Comparison of ENCODE assay signal across 8 mouse cellular contexts in genomic region chr4:117190660-117191059, GRCm38 (mm10). TPM values are rescaled to one million over a fixed set of nuclear protein-coding genes. Genes with fewer than 3 reads are reported as not detected.
A peak's percentile ranks its signal among the peaks of the same experiment; 100 is the strongest.
DNase-seq lines count a peak whose midpoint lies in the region; ATAC-seq lines count a peak whose summit lies in the region.

No protein-coding gene starts in this region.

- H3K4me2 ChIP-seq in limb, embryonic 11.5 days (ENCODE audit: low read depth, severe bottlenecking), result no peak overlapping the region
- no peak overlapping the region for H3K4me2 ChIP-seq in intestine, embryonic 15.5 days (replicated peaks)
- no peak overlapping the region for H3K4me2 ChIP-seq in neural tube, embryonic 13.5 days

- no peak overlapping the region for H3K9ac ChIP-seq in limb, embryonic 11.5 days (ENCODE audit: low read length)
- H3K9ac ChIP-seq in intestine, embryonic 15.5 days, result no peak overlapping the region
- H3K9ac ChIP-seq in neural tube, embryonic 13.5 days, result peak overlapping the region; percentile 47; the same call in 1 of the 2 replicates

- WGBS in limb, embryonic 11.5 days, result 75% methylated on average over 7 of the region's 7 CpGs
- WGBS in limb, embryonic 10.5 days, result 75% methylated on average over 7 of the region's 7 CpGs
- 63% methylated on average over 7 of the region's 7 CpGs for WGBS in intestine, embryonic 15.5 days
- WGBS in neural tube, embryonic 13.5 days, result 68% methylated on average over 7 of the region's 7 CpGs

- no peaks in the 10 kb centered on the region for H3K36me3 ChIP-seq in limb, embryonic 11.5 days (ENCODE audit: control insufficient read depth, insufficient read depth, low read length)
- no peaks in the 10 kb centered on the region for H3K36me3 ChIP-seq in limb, embryonic 10.5 days
- no peaks in the 10 kb centered on the region for H3K36me3 ChIP-seq in intestine, embryonic 15.5 days
- no peaks in the 10 kb centered on the region for H3K36me3 ChIP-seq in neural tube, embryonic 13.5 days

- H3K27ac ChIP-seq in limb, embryonic 11.5 days (replicated peaks; ENCODE audit: low read depth, low read length), result 0 out of 2 replicates have a peak overlapping the region, but pooled peaks have one; percentile 26
- H3K27ac ChIP-seq in limb, embryonic 10.5 days, result no peak overlapping the region; the same call in 1 of the 2 replicates
- peak overlapping the region; percentile 61 for H3K27ac ChIP-seq in intestine, embryonic 15.5 days
- H3K27ac ChIP-seq in neural tube, embryonic 13.5 days (replicated peaks), result peak overlapping the region; percentile 77

- no peaks in the 10 kb centered on the region for H3K4me1 ChIP-seq in limb, embryonic 11.5 days (ENCODE audit: control insufficient read depth, insufficient read depth, low read length)
- H3K4me1 ChIP-seq in limb, embryonic 10.5 days, result peaks cover 4% of the 10 kb centered on the region; the same call in 1 of the 2 replicates
- H3K4me1 ChIP-seq in intestine, embryonic 15.5 days (replicated peaks), result no peaks in the 10 kb centered on the region; the same call in 1 of the 2 replicates
- H3K4me1 ChIP-seq in neural tube, embryonic 13.5 days (replicated peaks), result peaks cover 5% of the 10 kb centered on the region

- H3K4me3 ChIP-seq in limb, embryonic 11.5 days (ENCODE audit: low read depth, low read length), result no peak overlapping the region
- H3K4me3 ChIP-seq in limb, embryonic 10.5 days, result no peak overlapping the region
- H3K4me3 ChIP-seq in intestine, embryonic 15.5 days (replicated peaks), result no peak overlapping the region
- no peak overlapping the region for H3K4me3 ChIP-seq in neural tube, embryonic 13.5 days

- H3K9me3 ChIP-seq in limb, embryonic 11.5 days (ENCODE audit: control insufficient read depth, low read length), result no peaks in the 10 kb centered on the region
- no peaks in the 10 kb centered on the region for H3K9me3 ChIP-seq in limb, embryonic 10.5 days (replicated peaks)
- H3K9me3 ChIP-seq in intestine, embryonic 15.5 days, result no peaks in the 10 kb centered on the region
- no peaks in the 10 kb centered on the region for H3K9me3 ChIP-seq in neural tube, embryonic 13.5 days

- peak; percentile 10 for DNase-seq in embryo, embryonic 10.5 days (ENCODE audit: low spot score)
- no peak for DNase-seq in embryo, embryonic 10 days (ENCODE audit: low spot score)
- no peak for DNase-seq in limb, embryonic 11.5 days (ENCODE audit: low spot score)
- no peak for DNase-seq in limb, embryonic 10.5 days (ENCODE audit: low spot score)
- no peak for DNase-seq in frontal cortex, postnatal 10 days (ENCODE audit: low spot score in 2 of 2)
- no peak for DNase-seq in urinary bladder, postnatal 25 days (ENCODE audit: low spot score)

- no peaks in the 10 kb centered on the region for H3K27me3 ChIP-seq in limb, embryonic 11.5 days (ENCODE audit: control insufficient read depth, insufficient read depth, low read length)
- H3K27me3 ChIP-seq in limb, embryonic 10.5 days (ENCODE audit: low read depth, poor library complexity, severe bottlenecking), result no peaks in the 10 kb centered on the region
- no peaks in the 10 kb centered on the region for H3K27me3 ChIP-seq in intestine, embryonic 15.5 days (replicated peaks)
- H3K27me3 ChIP-seq in neural tube, embryonic 13.5 days, result no peaks in the 10 kb centered on the region

- ATAC-seq in limb, embryonic 11.5 days (ENCODE audit: insufficient number of reproducible peaks, low FRiP score, low TSS enrichment, low read depth), result no peak
- ATAC-seq in intestine, embryonic 15.5 days, result no peak
- no peak for ATAC-seq in neural tube, embryonic 13.5 days (ENCODE audit: low read depth)

RNA-seq across cellular contexts. Expression of gene Kif2c, which starts 8.2 kb away (rescaled TPM):
- 125 and 136 TPM in 2 replicates for polyA plus RNA-seq in limb, embryonic 11.5 days (2014; fragmentation: Nextera tagmentation; extraction: Ambion mirVana)
- 116 and 124 TPM in 2 replicates for polyA plus RNA-seq in limb, embryonic 10.5 days (2016; fragmentation: Nextera tagmentation; extraction: Ambion mirVana)
- polyA plus RNA-seq in intestine, embryonic 15.5 days (2015; fragmentation: Nextera tagmentation; extraction: Ambion mirVana), result 37.7 and 48.7 TPM in 2 replicates
- polyA plus RNA-seq in neural tube, embryonic 13.5 days (2015; fragmentation: Nextera tagmentation; extraction: Ambion mirVana), result 11.8 and 16.1 TPM in 2 replicates

RNA-seq across cellular contexts. Expression of gene Rps8, which starts 34.6 kb away (rescaled TPM):
- polyA plus RNA-seq in limb, embryonic 11.5 days (2014; fragmentation: Nextera tagmentation; extraction: Ambion mirVana), result 1,072 and 1,111 TPM in 2 replicates
- polyA plus RNA-seq in limb, embryonic 10.5 days (2016; fragmentation: Nextera tagmentation; extraction: Ambion mirVana), result 842 and 1,039 TPM in 2 replicates
- 1,027 and 1,033 TPM in 2 replicates for polyA plus RNA-seq in intestine, embryonic 15.5 days (2015; fragmentation: Nextera tagmentation; extraction: Ambion mirVana)
- polyA plus RNA-seq in neural tube, embryonic 13.5 days (2015; fragmentation: Nextera tagmentation; extraction: Ambion mirVana), result 493 and 532 TPM in 2 replicates

RNA-seq across cellular contexts. Expression of gene Plk3, which starts 56.9 kb away (rescaled TPM):
- 2.0 and 2.3 TPM in 2 replicates for polyA plus RNA-seq in limb, embryonic 11.5 days (2014; fragmentation: Nextera tagmentation; extraction: Ambion mirVana)
- polyA plus RNA-seq in limb, embryonic 10.5 days (2016; fragmentation: Nextera tagmentation; extraction: Ambion mirVana), result 2.5 and 3.5 TPM in 2 replicates
- polyA plus RNA-seq in intestine, embryonic 15.5 days (2015; fragmentation: Nextera tagmentation; extraction: Ambion mirVana), result 3.6 and 3.7 TPM in 2 replicates
- polyA plus RNA-seq in neural tube, embryonic 13.5 days (2015; fragmentation: Nextera tagmentation; extraction: Ambion mirVana), result 16.0 and 20.7 TPM in 2 replicates
